Mouse (Mus musculus): ENCODE data around the gene Hes2. TPM values are rescaled to one million over a fixed set of nuclear protein-coding genes. Genes with fewer than 3 reads are reported as not detected.

Hes2 gene
- polyA plus RNA-seq, 1 experiment from 2014 or later: 0.07 TPM

DNA sequence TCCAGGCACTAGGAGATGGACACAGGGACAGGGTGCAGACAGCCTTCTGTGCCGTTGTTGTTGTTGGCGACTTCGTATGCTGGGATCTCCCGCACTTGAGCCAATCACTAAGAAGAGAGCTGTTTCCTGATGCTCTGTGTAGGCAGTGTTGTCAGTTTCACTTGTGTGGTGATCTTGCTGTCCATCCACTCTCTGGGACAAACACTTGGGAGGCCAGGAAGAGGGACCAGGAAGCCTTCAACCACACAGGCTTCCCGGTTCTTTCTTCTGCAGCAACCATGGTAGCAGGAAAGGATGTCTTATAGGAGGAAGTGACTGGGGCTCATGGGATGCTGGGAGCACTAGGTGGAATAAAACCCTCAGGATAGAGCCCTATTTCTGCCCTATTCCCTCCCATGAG lies 32.0 kb downstream of the Hes2 start:
- Histone ChIP-seq H3K4me3 (ENCODE audit: low read depth, low read length) (no peak overlapping the region), H3K27ac (ENCODE audit: low read depth, low read length) (0 out of 2 replicates have a peak overlapping the region, but pooled peaks have one; percentile 15), H3K36me3 (ENCODE audit: control insufficient read depth, insufficient read depth, low read length) (no peaks in the 10 kb centered on the region), H3K9ac (ENCODE audit: low read depth, low read length) (peak overlapping the region; percentile 16; the same call in 1 of the 2 replicates), H3K27me3 (ENCODE audit: control insufficient read depth, insufficient read depth, low read length) (no peaks in the 10 kb centered on the region), H3K4me2 (no peak overlapping the region), H3K9me3 (replicated peaks; ENCODE audit: control insufficient read depth, low read length) (no peaks in the 10 kb centered on the region), H3K4me1 (ENCODE audit: control insufficient read depth, insufficient read depth, low read length) (peaks cover 29% of the 10 kb centered on the region)
- no peak for ATAC-seq (replicated peaks; ENCODE audit: insufficient number of reproducible peaks, low FRiP score, low TSS enrichment)
- WGBS (ENCODE audit: insufficient replicate concordance): 55% methylated on average over 5 of the region's 5 CpGs

DNA sequence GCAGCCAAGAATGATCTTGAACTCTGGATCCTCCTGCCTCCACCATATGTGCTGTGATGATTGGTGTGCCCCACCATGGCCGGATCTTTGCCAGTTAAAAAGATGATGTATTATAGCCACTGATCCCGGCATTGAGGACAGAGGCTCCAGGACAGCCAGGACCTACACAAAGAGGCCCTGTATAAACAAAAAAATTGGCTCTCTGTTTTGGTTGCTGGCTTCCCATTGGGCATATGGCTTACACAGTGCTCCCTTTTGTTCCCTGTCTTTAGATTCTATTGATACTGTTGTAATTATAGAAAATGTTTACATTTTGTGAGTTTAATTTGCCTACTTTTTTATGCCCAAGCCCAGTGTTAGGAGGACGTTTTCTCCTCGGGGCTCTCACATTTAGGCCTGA lies 33.9 kb downstream of the Hes2 start:
- Histone ChIP-seq H3K27ac (ENCODE audit: low read depth, low read length) (no peak overlapping the region), H3K4me2 (no peak overlapping the region), H3K9me3 (replicated peaks; ENCODE audit: control insufficient read depth, low read length) (no peaks in the 10 kb centered on the region), H3K27me3 (ENCODE audit: control insufficient read depth, insufficient read depth, low read length) (no peaks in the 10 kb centered on the region), H3K36me3 (ENCODE audit: control insufficient read depth, insufficient read depth, low read length) (no peaks in the 10 kb centered on the region), H3K4me3 (ENCODE audit: low read depth, low read length) (no peak overlapping the region), H3K9ac (ENCODE audit: low read depth, low read length) (no peak overlapping the region), H3K4me1 (ENCODE audit: control insufficient read depth, insufficient read depth, low read length) (peaks cover 17% of the 10 kb centered on the region)
- no peak for ATAC-seq (replicated peaks; ENCODE audit: insufficient number of reproducible peaks, low FRiP score, low TSS enrichment)
- 59% methylated on average over 4 of the region's 4 CpGs for WGBS (ENCODE audit: insufficient replicate concordance)

DNA sequence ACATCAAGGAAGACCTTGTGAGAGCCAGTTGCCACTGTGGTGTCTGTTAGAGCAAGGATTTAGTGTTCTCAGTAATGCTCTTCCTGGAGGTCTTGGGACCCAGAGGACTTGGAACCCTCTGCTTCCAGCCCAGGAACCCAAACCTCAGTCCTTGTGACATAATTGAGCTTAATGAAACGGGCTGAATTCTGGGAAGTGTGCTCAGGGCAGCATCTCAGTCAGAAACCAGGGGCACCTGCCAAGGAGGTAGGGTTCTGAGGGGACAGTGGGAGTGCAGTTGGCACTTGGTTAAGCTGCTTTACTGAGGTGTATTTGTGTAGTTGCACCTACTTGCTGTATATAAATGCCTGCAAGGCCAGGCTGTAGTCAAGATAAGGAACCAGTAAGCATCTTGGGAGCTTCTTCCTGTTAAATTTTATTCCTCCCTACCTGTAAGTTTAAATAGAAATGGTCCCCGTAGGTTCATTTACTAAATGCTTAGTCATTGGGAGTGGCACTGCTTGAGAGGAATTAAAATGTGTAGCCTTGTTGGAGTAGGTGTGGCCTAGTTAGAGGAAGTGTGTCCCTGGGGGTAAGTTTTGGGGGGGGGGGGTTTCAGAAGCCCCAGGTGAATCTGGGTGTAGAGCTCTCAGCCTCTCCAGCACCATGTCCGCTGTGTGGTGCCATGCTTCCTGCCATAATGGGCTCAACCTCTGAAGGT lies 36.0 kb downstream of the Hes2 start:
- Histone ChIP-seq H3K27ac (ENCODE audit: low read depth, low read length) (no peak overlapping the region), H3K4me3 (ENCODE audit: low read depth, low read length) (no peak overlapping the region), H3K9me3 (replicated peaks; ENCODE audit: control insufficient read depth, low read length) (no peaks in the 10 kb centered on the region), H3K27me3 (ENCODE audit: control insufficient read depth, insufficient read depth, low read length) (no peaks in the 10 kb centered on the region), H3K4me1 (ENCODE audit: control insufficient read depth, insufficient read depth, low read length) (peaks cover 15% of the 10 kb centered on the region), H3K4me2 (no peak overlapping the region), H3K9ac (ENCODE audit: low read depth, low read length) (no peak overlapping the region), H3K36me3 (ENCODE audit: control insufficient read depth, insufficient read depth, low read length) (no peaks in the 10 kb centered on the region)
- no peak for ATAC-seq (replicated peaks; ENCODE audit: insufficient number of reproducible peaks, low FRiP score, low TSS enrichment)
- WGBS (ENCODE audit: insufficient replicate concordance): 82% methylated on average over 3 of the region's 3 CpGs

DNA sequence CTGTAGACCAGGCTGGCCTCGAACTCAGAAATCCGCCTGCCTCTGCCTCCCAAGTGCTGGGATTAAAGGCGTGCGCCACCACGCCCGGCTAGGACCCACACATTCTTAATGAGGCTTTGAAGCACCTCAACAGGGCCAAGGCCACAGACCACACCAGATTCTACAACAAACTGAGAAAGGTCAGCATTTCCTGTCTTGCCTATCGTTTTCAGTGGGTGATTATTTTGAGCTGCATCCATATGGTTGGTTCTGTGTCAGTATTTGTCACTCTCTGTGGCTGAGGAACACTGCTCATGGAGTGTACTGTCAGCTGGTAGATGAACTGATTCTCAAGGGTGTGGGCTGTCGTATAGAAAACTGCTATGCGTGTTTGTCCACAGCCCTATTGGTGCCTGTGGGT lies 37.6 kb downstream of the Hes2 start:
- Histone ChIP-seq H3K9ac (ENCODE audit: low read depth, low read length) (no peak overlapping the region), H3K9me3 (replicated peaks; ENCODE audit: control insufficient read depth, low read length) (no peaks in the 10 kb centered on the region), H3K4me1 (ENCODE audit: control insufficient read depth, insufficient read depth, low read length) (0 out of 2 replicates have a peak, but pooled peaks cover 6% of the 10 kb centered on the region), H3K4me3 (ENCODE audit: low read depth, low read length) (no peak overlapping the region), H3K27me3 (ENCODE audit: control insufficient read depth, insufficient read depth, low read length) (no peaks in the 10 kb centered on the region), H3K36me3 (ENCODE audit: control insufficient read depth, insufficient read depth, low read length) (no peaks in the 10 kb centered on the region), H3K4me2 (no peak overlapping the region), H3K27ac (ENCODE audit: low read depth, low read length) (no peak overlapping the region)
- 88% methylated on average over 9 of the region's 9 CpGs for WGBS (ENCODE audit: insufficient replicate concordance)
- no peak for ATAC-seq (replicated peaks; ENCODE audit: insufficient number of reproducible peaks, low FRiP score, low TSS enrichment)

DNA sequence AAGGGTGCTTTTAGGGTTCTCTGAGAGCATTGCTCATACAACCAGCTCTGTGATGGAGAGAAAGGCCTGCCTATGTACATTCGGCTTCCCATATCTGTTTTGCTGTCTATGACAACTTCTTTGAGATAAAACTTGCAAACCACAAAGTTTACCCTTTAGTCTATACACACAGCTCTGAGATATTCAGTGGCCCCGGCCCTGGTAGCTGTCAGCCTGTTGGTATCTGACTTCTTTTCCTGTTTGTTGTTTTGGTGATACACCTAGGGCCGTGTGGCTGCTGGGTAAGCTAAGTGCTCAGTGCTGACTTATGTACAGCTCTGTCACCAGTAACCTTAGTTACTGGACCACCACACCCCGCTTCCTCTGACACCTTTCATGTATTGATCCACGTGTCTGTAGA lies 38.9 kb downstream of the Hes2 start:
- H3K4me1 ChIP-seq (ENCODE audit: control insufficient read depth, insufficient read depth, low read length): peaks cover 18% of the 10 kb centered on the region
- H3K4me3 ChIP-seq (ENCODE audit: low read depth, low read length): no peak overlapping the region
- H3K4me2 ChIP-seq: no peak overlapping the region
- 57% methylated on average over 5 of the region's 5 CpGs for whole genome bisulfite sequencing (ENCODE audit: insufficient replicate concordance)
- H3K36me3 ChIP-seq (ENCODE audit: control insufficient read depth, insufficient read depth, low read length): no peaks in the 10 kb centered on the region
- H3K9me3 ChIP-seq (replicated peaks; ENCODE audit: control insufficient read depth, low read length): no peaks in the 10 kb centered on the region
- no peaks in the 10 kb centered on the region for H3K27me3 ChIP-seq (ENCODE audit: control insufficient read depth, insufficient read depth, low read length)
- H3K27ac ChIP-seq (ENCODE audit: low read depth, low read length): no peak overlapping the region
- no peak for ATAC-seq (replicated peaks; ENCODE audit: insufficient number of reproducible peaks, low FRiP score, low TSS enrichment)
- H3K9ac ChIP-seq (ENCODE audit: low read depth, low read length): no peak overlapping the region

DNA sequence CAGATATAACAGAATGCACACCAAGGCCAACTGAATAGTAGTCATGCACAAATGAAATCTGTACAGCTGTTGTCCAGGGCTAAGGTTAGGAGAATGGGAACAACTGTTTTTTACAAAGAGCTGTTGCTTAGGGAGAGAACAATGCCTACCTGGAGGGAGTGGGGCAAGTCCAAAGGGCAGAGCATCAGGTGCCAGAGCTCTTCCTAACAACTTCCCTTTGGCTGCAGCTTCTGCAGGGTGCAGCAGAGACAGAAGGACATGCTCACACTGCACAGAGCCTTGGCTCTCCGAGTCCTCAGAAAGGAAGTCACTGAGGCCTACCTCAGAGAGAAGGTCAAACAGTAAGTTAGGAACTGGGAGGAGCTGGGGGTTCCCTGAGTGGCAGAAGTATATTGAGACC lies 41.0 kb downstream of the Hes2 start:
- Histone ChIP-seq H3K27me3 (ENCODE audit: control insufficient read depth, insufficient read depth, low read length) (no peaks in the 10 kb centered on the region), H3K4me3 (ENCODE audit: low read depth, low read length) (no peak overlapping the region), H3K9ac (ENCODE audit: low read depth, low read length) (no peak overlapping the region), H3K9me3 (replicated peaks; ENCODE audit: control insufficient read depth, low read length) (no peaks in the 10 kb centered on the region), H3K27ac (ENCODE audit: low read depth, low read length) (no peak overlapping the region), H3K36me3 (ENCODE audit: control insufficient read depth, insufficient read depth, low read length) (no peaks in the 10 kb centered on the region), H3K4me1 (ENCODE audit: control insufficient read depth, insufficient read depth, low read length) (peaks cover 24% of the 10 kb centered on the region), H3K4me2 (no peak overlapping the region)
- 76% methylated on average over 1 of the region's 1 CpGs for WGBS (ENCODE audit: insufficient replicate concordance)
- ATAC-seq (replicated peaks; ENCODE audit: insufficient number of reproducible peaks, low FRiP score, low TSS enrichment): no peak

DNA sequence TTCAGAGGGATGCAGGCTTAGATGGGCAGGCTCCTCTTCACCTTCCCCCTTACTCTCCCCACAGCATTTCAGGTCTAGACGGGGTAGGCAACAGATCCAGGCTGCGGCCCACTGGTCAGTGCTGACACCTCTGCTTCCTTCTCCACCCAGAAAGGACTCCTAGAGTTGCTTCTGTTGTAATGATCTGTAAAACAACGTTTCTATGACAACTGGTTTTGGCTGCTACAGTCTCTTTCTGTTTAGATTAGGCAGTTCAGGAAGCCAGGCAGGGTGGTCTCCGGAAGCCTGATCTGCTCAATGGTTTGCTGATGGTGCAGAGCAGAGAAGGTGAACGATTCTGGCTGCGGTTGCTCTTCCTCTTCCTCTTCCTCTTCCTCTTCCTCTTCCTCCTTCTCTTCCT lies 42.8 kb downstream of the Hes2 start:
- Histone ChIP-seq H3K36me3 (ENCODE audit: control insufficient read depth, insufficient read depth, low read length) (no peaks in the 10 kb centered on the region), H3K27ac (ENCODE audit: low read depth, low read length) (no peak overlapping the region), H3K4me1 (ENCODE audit: control insufficient read depth, insufficient read depth, low read length) (peaks cover 24% of the 10 kb centered on the region), H3K4me3 (ENCODE audit: low read depth, low read length) (no peak overlapping the region), H3K4me2 (no peak overlapping the region), H3K9me3 (replicated peaks; ENCODE audit: control insufficient read depth, low read length) (no peaks in the 10 kb centered on the region), H3K9ac (ENCODE audit: low read depth, low read length) (no peak overlapping the region), H3K27me3 (ENCODE audit: control insufficient read depth, insufficient read depth, low read length) (no peaks in the 10 kb centered on the region)
- ATAC-seq (replicated peaks; ENCODE audit: insufficient number of reproducible peaks, low FRiP score, low TSS enrichment): no peak; the same call in 1 of the 2 replicates
- WGBS (ENCODE audit: insufficient replicate concordance): 54% methylated on average over 6 of the region's 6 CpGs

DNA sequence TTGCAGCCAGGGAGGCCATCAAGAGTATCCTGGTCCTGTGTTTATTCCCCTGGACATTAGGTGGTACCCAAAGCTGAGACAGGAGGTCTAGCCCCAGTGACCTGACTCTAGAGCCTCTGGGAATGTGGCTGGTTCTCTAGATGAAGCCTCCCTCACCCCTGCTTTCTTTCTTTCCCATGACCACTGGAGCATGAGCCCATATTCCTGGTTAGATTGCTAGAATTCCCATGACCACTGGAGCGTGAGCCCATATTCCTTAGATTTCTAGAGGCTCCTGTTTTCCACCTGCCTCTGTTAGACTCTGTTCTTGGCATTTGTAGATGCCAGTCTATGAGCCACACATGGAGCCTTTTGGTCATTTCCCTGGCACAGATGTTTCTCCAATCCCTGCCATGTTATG lies 43.8 kb downstream of the Hes2 start:
- no peak for ATAC-seq (replicated peaks; ENCODE audit: insufficient number of reproducible peaks, low FRiP score, low TSS enrichment)
- Histone ChIP-seq H3K27ac (ENCODE audit: low read depth, low read length) (0 out of 2 replicates have a peak overlapping the region, but pooled peaks have one; percentile 25), H3K4me1 (ENCODE audit: control insufficient read depth, insufficient read depth, low read length) (peaks cover 24% of the 10 kb centered on the region), H3K27me3 (ENCODE audit: control insufficient read depth, insufficient read depth, low read length) (no peaks in the 10 kb centered on the region), H3K4me3 (ENCODE audit: low read depth, low read length) (no peak overlapping the region), H3K4me2 (no peak overlapping the region), H3K9ac (ENCODE audit: low read depth, low read length) (no peak overlapping the region), H3K9me3 (replicated peaks; ENCODE audit: control insufficient read depth, low read length) (no peaks in the 10 kb centered on the region), H3K36me3 (ENCODE audit: control insufficient read depth, insufficient read depth, low read length) (no peaks in the 10 kb centered on the region)
- WGBS (ENCODE audit: insufficient replicate concordance): 88% methylated on average over 1 of the region's 1 CpGs

DNA sequence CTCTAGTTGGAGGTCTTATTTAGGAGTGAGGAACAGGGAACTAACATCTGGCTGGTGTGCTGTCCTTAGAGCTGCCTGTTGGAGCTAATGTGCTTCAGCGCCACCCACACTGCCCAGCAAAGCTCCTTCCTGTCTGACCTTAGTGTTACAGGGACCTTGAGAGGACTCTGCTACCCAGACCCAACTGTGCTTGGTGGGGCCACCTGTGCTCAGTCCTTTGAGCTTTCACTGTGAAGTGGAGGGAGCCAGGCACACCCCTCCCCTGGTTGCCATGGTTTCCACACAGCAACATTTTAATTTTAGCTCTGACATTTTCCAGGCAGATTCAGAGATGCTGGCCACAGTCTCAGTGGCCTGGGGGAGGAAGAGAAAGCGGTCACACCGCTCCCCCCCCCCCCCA lies 44.2 kb downstream of the Hes2 start:
- WGBS (ENCODE audit: insufficient replicate concordance): 55% methylated on average over 3 of the region's 3 CpGs
- Histone ChIP-seq H3K27me3 (ENCODE audit: control insufficient read depth, insufficient read depth, low read length) (no peaks in the 10 kb centered on the region), H3K9me3 (replicated peaks; ENCODE audit: control insufficient read depth, low read length) (no peaks in the 10 kb centered on the region), H3K9ac (ENCODE audit: low read depth, low read length) (no peak overlapping the region), H3K36me3 (ENCODE audit: control insufficient read depth, insufficient read depth, low read length) (no peaks in the 10 kb centered on the region), H3K27ac (ENCODE audit: low read depth, low read length) (0 out of 2 replicates have a peak overlapping the region, but pooled peaks have one; percentile 25), H3K4me1 (ENCODE audit: control insufficient read depth, insufficient read depth, low read length) (peaks cover 24% of the 10 kb centered on the region), H3K4me2 (no peak overlapping the region), H3K4me3 (ENCODE audit: low read depth, low read length) (no peak overlapping the region)
- ATAC-seq (replicated peaks; ENCODE audit: insufficient number of reproducible peaks, low FRiP score, low TSS enrichment): no peak

Data from heart, embryonic 11.5 days (tissue).